Comparison of ENCODE assay signal across 10 mouse cellular contexts in genomic region chr10:84759511-84760117, GRCm38 (mm10). TPM values are rescaled to one million over a fixed set of nuclear protein-coding genes. Genes with fewer than 3 reads are reported as not detected.
A peak's percentile ranks its signal among the peaks of the same experiment; 100 is the strongest.
DNase-seq lines count a peak whose midpoint lies in the region; ATAC-seq and TF ChIP-seq lines count a peak whose summit lies in the region.
"Had no signal": no experiment of that assay in that cellular context is flagged by ENCODE, and none has a peak within 500 bp of the region (broad histone marks: within the 10 kb centered on the region; RNA-seq: fewer than 3 reads in every experiment).

No protein-coding gene starts in this region.

- 6% methylated on average over 16 of the region's 16 CpGs for WGBS in liver, embryonic 11.5 days
- 5% methylated on average over 16 of the region's 16 CpGs for WGBS in forebrain, embryonic 11.5 days
- 16% methylated on average over 16 of the region's 16 CpGs for WGBS in intestine, postnatal 0 days

- H3K9ac ChIP-seq in liver, embryonic 11.5 days (ENCODE audit: low read depth, low read length), result no peak overlapping the region
- H3K9ac ChIP-seq in forebrain, embryonic 11.5 days (ENCODE audit: low read length), result peak overlapping the region; percentile 81
- no peak overlapping the region for H3K9ac ChIP-seq in intestine, postnatal 0 days (ENCODE audit: low read depth, low read length)

- H3K4me1 ChIP-seq in liver, embryonic 11.5 days (replicated peaks; ENCODE audit: control insufficient read depth, insufficient read depth, low read length), result peaks cover 5% of the 10 kb centered on the region; the same call in 1 of the 2 replicates
- H3K4me1 ChIP-seq in forebrain, embryonic 11.5 days (replicated peaks; ENCODE audit: control insufficient read depth, insufficient read depth, low read length), result peaks cover 29% of the 10 kb centered on the region
- H3K4me1 ChIP-seq in intestine, postnatal 0 days (replicated peaks; ENCODE audit: control insufficient read depth, insufficient read depth, low read length), result peaks cover 4% of the 10 kb centered on the region; the same call in 1 of the 2 replicates

- no peak for ATAC-seq in liver, embryonic 11.5 days (replicated peaks; ENCODE audit: low FRiP score)
- ATAC-seq in forebrain, embryonic 11.5 days (replicated peaks; ENCODE audit: low FRiP score), result no peak; the same call in 1 of the 2 replicates
- ATAC-seq in intestine, postnatal 0 days, result no peak
- ATAC-seq in megakaryocyte, adult 5-6 weeks (ENCODE audit: poor library complexity, severe bottlenecking), result no peak

- peak; percentile 47 for DNase-seq in liver, embryonic 11.5 days (ENCODE audit: low spot score)
- no peak for DNase-seq in liver
- DNase-seq in forebrain, embryonic 11.5 days (ENCODE audit: low spot score), result peak; percentile 57
- peak; percentile 38 for DNase-seq in retina, embryonic 14.5 days (ENCODE audit: low spot score)
- no peak for DNase-seq in cerebellum, postnatal 36 days
- no peak for DNase-seq in gastrocnemius, adult 18-20 months (ENCODE audit: low spot score)
- DNase-seq: kidney, postnatal 36 days had no signal

- H3K27me3 ChIP-seq in liver, embryonic 11.5 days (replicated peaks; ENCODE audit: control insufficient read depth, insufficient read depth, low read length), result peaks cover 97% of the 10 kb centered on the region
- peaks cover 20% of the 10 kb centered on the region for H3K27me3 ChIP-seq in forebrain, embryonic 11.5 days (ENCODE audit: control insufficient read depth, insufficient read depth, low read length)
- H3K27me3 ChIP-seq in intestine, postnatal 0 days (replicated peaks; ENCODE audit: control insufficient read depth, insufficient read depth, low read length), result peaks cover 91% of the 10 kb centered on the region

- H3K27ac ChIP-seq in liver, embryonic 11.5 days (ENCODE audit: low read depth, low read length), result no peak overlapping the region
- peak overlapping the region; percentile 58 for H3K27ac ChIP-seq in forebrain, embryonic 11.5 days (ENCODE audit: low read depth, low read length)
- H3K27ac ChIP-seq in intestine, postnatal 0 days (ENCODE audit: low read depth, low read length), result no peak overlapping the region

- no peak for TF ChIP-seq CTCF in intestine, postnatal 0 days (IDR thresholded peaks at IDR 0.05; ENCODE audit: low read depth)

- no peaks in the 10 kb centered on the region for H3K9me3 ChIP-seq in liver, embryonic 11.5 days (ENCODE audit: control insufficient read depth, low read length)
- no peaks in the 10 kb centered on the region for H3K9me3 ChIP-seq in forebrain, embryonic 11.5 days (ENCODE audit: control insufficient read depth, low read length)
- H3K9me3 ChIP-seq in intestine, postnatal 0 days (ENCODE audit: control insufficient read depth), result no peaks in the 10 kb centered on the region

- no peaks in the 10 kb centered on the region for H3K36me3 ChIP-seq in liver, embryonic 11.5 days (ENCODE audit: control insufficient read depth, insufficient read depth, low read length)
- no peaks in the 10 kb centered on the region for H3K36me3 ChIP-seq in forebrain, embryonic 11.5 days (ENCODE audit: control insufficient read depth, insufficient read depth, low read length)
- H3K36me3 ChIP-seq in intestine, postnatal 0 days (ENCODE audit: control insufficient read depth, insufficient read depth), result no peaks in the 10 kb centered on the region

- H3K4me2 ChIP-seq in liver, embryonic 11.5 days, result peak overlapping the region; percentile 53
- peak overlapping the region; percentile 74 for H3K4me2 ChIP-seq in forebrain, embryonic 11.5 days (ENCODE audit: low read depth, low read length, severe bottlenecking)
- peak overlapping the region; percentile 46; the same call in 1 of the 2 replicates for H3K4me2 ChIP-seq in intestine, postnatal 0 days (replicated peaks; ENCODE audit: low read depth)

- peak overlapping the region; percentile 18 for H3K4me3 ChIP-seq in liver, embryonic 11.5 days (ENCODE audit: low read depth, low read length)
- peak overlapping the region; percentile 59 for H3K4me3 ChIP-seq in forebrain, embryonic 11.5 days (ENCODE audit: low read depth, low read length)
- peak overlapping the region; percentile 6 for H3K4me3 ChIP-seq in intestine, postnatal 0 days (ENCODE audit: low read depth, low read length)

RNA-seq across cellular contexts. Expression of gene Rfx4, which starts 3.8 kb away (rescaled TPM):
- not detected in 2 replicates for polyA plus RNA-seq in liver, embryonic 11.5 days (2014; fragmentation: Nextera tagmentation; extraction: Ambion mirVana)
- polyA plus RNA-seq in forebrain, embryonic 11.5 days (2014; fragmentation: Nextera tagmentation; extraction: Ambion mirVana), result 33.0 and 36.0 TPM in 2 replicates
- not detected in 2 replicates for polyA plus RNA-seq in intestine, postnatal 0 days (2015; fragmentation: Nextera tagmentation; extraction: Ambion mirVana)
- 0.11 TPM in 1 of 2 replicates, not detected in the other for total RNA-seq in megakaryocyte, adult 5-6 weeks (2015)
- total RNA-seq in megakaryocyte, adult 5-6 weeks (2017), result 0.24 TPM in 1 of 2 replicates, not detected in the other
- total RNA-seq in gastrocnemius, adult 18-20 months (2021), result not detected
- total RNA-seq: common myeloid progenitor, adult 5-6 weeks had no signal

Comparison
In these comparisons a context has a peak if more than half of its experiments do, and no peak if none do; other contexts are left out.
1. DNase-seq: peak in liver, embryonic 11.5 days (single experiment), forebrain, embryonic 11.5 days (single experiment) and retina, embryonic 14.5 days (single experiment); none in liver (single experiment), cerebellum, postnatal 36 days (0 of 2) and gastrocnemius, adult 18-20 months (single experiment).
2. H3K4me3 ChIP-seq: peak in every context shown above with its lines; median percentile 59 in forebrain, embryonic 11.5 days; 18 in liver, embryonic 11.5 days; 6 in intestine, postnatal 0 days.
3. RNA of gene Rfx4, which starts 3.8 kb away (polyA plus RNA-seq): 33.0 to 36.0 TPM in forebrain, embryonic 11.5 days; not detected in liver, embryonic 11.5 days and not detected in intestine, postnatal 0 days; every median in the first group is over 10 times any median in the second.
4. Peak in every context shown above with its lines, with median percentiles within 50 percentile points of each other: H3K4me2 ChIP-seq.